Mouse (Mus musculus) heart, embryonic 12.5 days (tissue): Measurements from ENCODE around the gene Sectm1b. TPM values are rescaled to one million over a fixed set of nuclear protein-coding genes. Genes with fewer than 3 reads are reported as not detected.

ENCODE experiments used
- ATAC-seq: fragments of 200-750 bp; cut with Nextera tagmentation; 2 replicates; pipeline ENCODE4 v1.8.0; 2017; ENCODE audit warnings: moderate TSS enrichment, moderate library complexity; ENCODE audit not compliant: insufficient number of reproducible peaks, low FRiP score
- H3K27ac ChIP-seq: fragments of 300-500 bp; sonication (generic); 2 replicates; pipeline ENCODE4 v1.5.1; 2016; ENCODE audit warnings: mild to moderate bottlenecking, moderate library complexity; ENCODE audit not compliant: poor library complexity, severe bottlenecking
- H3K27me3 ChIP-seq: fragments of 300-500 bp; sonication (generic); replicated peaks from 2 replicates; pipeline ENCODE4 v1.6.1; 2016; ENCODE audit warnings: mild to moderate bottlenecking, moderate library complexity
- H3K36me3 ChIP-seq: fragments of 300-500 bp; sonication (generic); 2 replicates; pipeline ENCODE4 v1.6.1; 2016; ENCODE audit warnings: mild to moderate bottlenecking, moderate library complexity
- H3K4me1 ChIP-seq: fragments of 300-500 bp; sonication (generic); replicated peaks from 2 replicates; pipeline ENCODE4 v1.6.1; 2016; ENCODE audit warnings: mild to moderate bottlenecking
- H3K4me2 ChIP-seq: fragments of 300-500 bp; sonication (generic); 2 replicates; pipeline ENCODE4 v1.6.1; 2016; ENCODE audit warnings: mild to moderate bottlenecking, moderate library complexity
- H3K4me3 ChIP-seq: fragments of 300-500 bp; sonication (generic); 2 replicates; pipeline ENCODE4 v1.5.1; 2016; ENCODE audit warnings: mild to moderate bottlenecking
- H3K9ac ChIP-seq: fragments of 300-500 bp; sonication (generic); 2 replicates; pipeline ENCODE4 v1.6.1; 2016; ENCODE audit warnings: mild to moderate bottlenecking, moderate library complexity
- H3K9me3 ChIP-seq: fragments of 300-500 bp; sonication (generic); replicated peaks from 2 replicates; pipeline ENCODE4 v1.6.1; 2016; ENCODE audit warnings: mild to moderate bottlenecking, moderate library complexity
- WGBS: fragments of 180-500 bp; shearing (Covaris S2); methylation state at CpG from one replicate; pipeline ENCODE4 v1.1.7; 2016; 5-methylcytosine and 5-hydroxymethylcytosine counted together
- polyA plus RNA-seq: library from polyadenylated mRNA; unstranded; fragments of >200 nt; fragmentation: Nextera tagmentation; extraction: Ambion mirVana; gene quantifications from 2 replicates; pipeline ENCODE4 v1.2.1, GENCODE M21; 2016

The Sectm1b gene
- polyA plus RNA-seq, 1 experiment from 2014 or later, result not detected

GRCm38 (mm10) chr11:121092606-121093585 is 29.5 kb upstream of the Sectm1b start:
- no peak overlapping the region for H3K4me2 ChIP-seq
- H3K27me3 ChIP-seq, result no peaks in the 10 kb centered on the region
- H3K36me3 ChIP-seq, result no peaks in the 10 kb centered on the region
- no peak overlapping the region for H3K9ac ChIP-seq
- 83% methylated on average over 14 of the region's 14 CpGs for WGBS
- peaks cover 13% of the 10 kb centered on the region for H3K4me1 ChIP-seq
- ATAC-seq, result no peak
- no peak overlapping the region for H3K27ac ChIP-seq
- no peak overlapping the region for H3K4me3 ChIP-seq
- no peaks in the 10 kb centered on the region for H3K9me3 ChIP-seq

DNA sequence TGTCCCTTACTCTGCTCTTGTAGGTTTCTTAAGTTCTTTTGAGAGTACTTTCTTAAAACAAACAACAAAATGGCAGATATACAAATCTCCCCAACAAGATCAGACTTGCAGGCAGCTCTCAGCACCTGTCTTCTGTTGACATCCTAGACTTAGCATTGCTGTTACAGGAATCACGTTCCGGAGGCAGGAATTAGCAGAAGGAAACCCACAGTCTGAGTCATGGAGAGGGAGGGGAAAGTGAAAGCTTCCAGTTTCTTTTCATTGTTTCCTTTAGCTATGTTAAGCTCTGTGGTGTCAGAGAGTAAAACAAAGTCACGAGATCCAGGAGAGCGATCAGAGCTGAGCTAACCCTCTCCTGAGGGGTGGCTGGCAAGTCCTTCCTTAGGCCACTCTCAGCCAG is 27.6 kb upstream of the Sectm1b start:
- Histone ChIP-seq H3K4me2 (no peak overlapping the region), H3K4me1 (peaks cover 19% of the 10 kb centered on the region), H3K27me3 (no peaks in the 10 kb centered on the region), H3K4me3 (no peak overlapping the region), H3K9me3 (no peaks in the 10 kb centered on the region), H3K9ac (0 out of 2 replicates have a peak overlapping the region, but pooled peaks have one; percentile 30), H3K36me3 (no peaks in the 10 kb centered on the region), H3K27ac (peak overlapping the region; percentile 18; the same call in 1 of the 2 replicates)
- WGBS, result 43% methylated on average over 4 of the region's 4 CpGs
- no peak for ATAC-seq

GRCm38 (mm10) chr11:121089756-121090546 is 26.6 kb upstream of the Sectm1b start:
- H3K4me2 ChIP-seq, result no peak overlapping the region
- 75% methylated on average over 2 of the region's 2 CpGs for WGBS
- peak; percentile 53; the same call in 1 of the 2 replicates for ATAC-seq
- H3K4me1 ChIP-seq, result peaks cover 20% of the 10 kb centered on the region
- no peak overlapping the region for H3K9ac ChIP-seq
- H3K4me3 ChIP-seq, result no peak overlapping the region
- no peaks in the 10 kb centered on the region for H3K9me3 ChIP-seq
- H3K27me3 ChIP-seq, result no peaks in the 10 kb centered on the region
- H3K36me3 ChIP-seq, result no peaks in the 10 kb centered on the region
- no peak overlapping the region for H3K27ac ChIP-seq

- Histone ChIP-seq H3K27me3 (no peaks in the 10 kb centered on the region), H3K9ac (no peak overlapping the region), H3K4me3 (no peak overlapping the region), H3K4me2 (no peak overlapping the region), H3K9me3 (no peaks in the 10 kb centered on the region), H3K27ac (no peak overlapping the region), H3K4me1 (peaks cover 20% of the 10 kb centered on the region), H3K36me3 (no peaks in the 10 kb centered on the region)
- 38% methylated on average over 6 of the region's 6 CpGs for WGBS
- no peak for ATAC-seq
Observed at GRCm38 (mm10) chr11:121088997-121089396, 25.6 kb upstream of the Sectm1b start.

GRCm38 (mm10) chr11:121086296-121086695 is 22.9 kb upstream of the Sectm1b start:
- Histone ChIP-seq H3K4me2 (no peak overlapping the region), H3K4me3 (no peak overlapping the region), H3K4me1 (peaks cover 20% of the 10 kb centered on the region), H3K9ac (no peak overlapping the region), H3K9me3 (no peaks in the 10 kb centered on the region), H3K27ac (no peak overlapping the region), H3K27me3 (no peaks in the 10 kb centered on the region), H3K36me3 (no peaks in the 10 kb centered on the region)
- ATAC-seq, result no peak
- 25% methylated on average over 4 of the region's 4 CpGs for WGBS

DNA sequence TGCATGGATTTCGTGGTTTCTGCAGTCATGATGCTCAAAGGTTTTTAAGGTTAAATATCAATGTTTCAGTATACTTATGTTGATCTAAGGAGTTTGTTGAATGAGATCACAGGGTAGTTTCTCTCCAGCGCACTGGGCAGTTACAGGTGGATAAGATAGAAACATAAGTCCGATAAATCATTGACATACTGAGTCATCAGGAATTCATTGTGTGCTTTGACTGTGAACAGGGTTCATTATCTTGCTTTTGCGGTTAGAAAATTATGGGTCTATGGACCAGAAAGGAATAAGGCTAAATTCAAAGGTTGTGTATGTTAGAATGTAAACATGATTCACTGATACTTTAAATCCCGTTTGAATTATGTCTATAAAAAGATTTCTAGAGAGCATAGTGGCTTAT is 21.8 kb upstream of the Sectm1b start:
- Histone ChIP-seq H3K4me3 (no peak overlapping the region), H3K36me3 (no peaks in the 10 kb centered on the region), H3K27ac (no peak overlapping the region), H3K9ac (no peak overlapping the region), H3K27me3 (peaks cover 3% of the 10 kb centered on the region; the same call in 1 of the 2 replicates), H3K9me3 (no peaks in the 10 kb centered on the region), H3K4me2 (no peak overlapping the region), H3K4me1 (peaks cover 17% of the 10 kb centered on the region)
- ATAC-seq, result no peak
- WGBS, result 67% methylated on average over 5 of the region's 5 CpGs

GRCm38 (mm10) chr11:121082857-121083500 is 19.6 kb upstream of the Sectm1b start:
- Histone ChIP-seq H3K27ac (no peak overlapping the region), H3K9ac (no peak overlapping the region), H3K4me3 (no peak overlapping the region), H3K9me3 (no peaks in the 10 kb centered on the region), H3K36me3 (no peaks in the 10 kb centered on the region), H3K4me2 (no peak overlapping the region), H3K4me1 (0 out of 2 replicates have a peak, but pooled peaks cover 6% of the 10 kb centered on the region), H3K27me3 (peaks cover 14% of the 10 kb centered on the region)
- ATAC-seq, result no peak
- 75% methylated on average over 6 of the region's 6 CpGs for WGBS

GRCm38 (mm10) chr11:121082250-121082649 is 18.9 kb upstream of the Sectm1b start:
- Histone ChIP-seq H3K9ac (no peak overlapping the region), H3K4me2 (no peak overlapping the region), H3K27me3 (peaks cover 14% of the 10 kb centered on the region), H3K4me1 (0 out of 2 replicates have a peak, but pooled peaks cover 6% of the 10 kb centered on the region), H3K27ac (no peak overlapping the region), H3K9me3 (no peaks in the 10 kb centered on the region), H3K36me3 (no peaks in the 10 kb centered on the region), H3K4me3 (no peak overlapping the region)
- no peak for ATAC-seq
- WGBS, result 77% methylated on average over 3 of the region's 3 CpGs

DNA sequence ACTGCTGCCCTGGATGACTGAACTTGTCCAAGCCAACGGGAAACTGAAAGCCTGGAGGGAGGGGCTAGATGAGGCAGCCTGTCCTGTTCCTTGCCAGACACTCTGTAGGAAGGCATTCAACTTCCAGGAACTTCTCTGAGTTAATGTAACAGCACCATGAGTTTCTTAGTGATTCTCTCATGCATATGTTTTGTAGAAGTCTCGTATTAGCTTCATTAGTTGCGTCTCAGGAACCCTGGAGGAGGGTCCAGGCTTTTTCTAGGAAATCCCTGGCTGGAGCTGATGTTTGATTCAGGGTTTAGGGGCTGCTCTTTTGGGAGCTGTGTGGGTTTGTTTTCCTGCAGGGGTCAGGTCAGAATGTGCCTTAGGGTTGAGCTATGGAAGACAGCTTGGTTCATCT is 17.8 kb upstream of the Sectm1b start, which contains the start of gene Sectm1a:
Gene Sectm1a, minus strand, starts transcription at position 101 of the 400 bp plus-strand sequence.
- 67% methylated on average over 3 of the region's 3 CpGs for WGBS
- H3K27me3 ChIP-seq, result peaks cover 14% of the 10 kb centered on the region
- no peak within 1 kb of the TSS for H3K4me3 ChIP-seq
- H3K9me3 ChIP-seq, result no peaks in the 10 kb centered on the region
- no peak within 1 kb of the TSS for H3K27ac ChIP-seq
- no peak within 1 kb of the TSS for H3K4me2 ChIP-seq
- H3K4me1 ChIP-seq, result 0 out of 2 replicates have a peak, but pooled peaks cover 3% of the 10 kb centered on the region
- ATAC-seq, result no peak
- no peaks in the 10 kb centered on the region for H3K36me3 ChIP-seq
- no peak within 1 kb of the TSS for H3K9ac ChIP-seq

- Histone ChIP-seq H3K27ac (no peak overlapping the region), H3K4me3 (no peak overlapping the region), H3K4me1 (no peaks in the 10 kb centered on the region), H3K4me2 (no peak overlapping the region), H3K27me3 (peaks cover 14% of the 10 kb centered on the region), H3K9ac (no peak overlapping the region), H3K9me3 (no peaks in the 10 kb centered on the region), H3K36me3 (no peaks in the 10 kb centered on the region)
- WGBS, result 90% methylated on average over 8 of the region's 8 CpGs
- ATAC-seq, result no peak
Observed at GRCm38 (mm10) chr11:121080330-121080729, 17.0 kb upstream of the Sectm1b start.
